Mouse (Mus musculus): ENCODE data around the gene Clec12b.

GRCm38 (mm10) chr6:129427281-129427680 is 41.6 kb upstream of the Clec12b start:
- no peak for TF ChIP-seq CTCF (IDR thresholded peaks at IDR 0.05; ENCODE audit: extremely low read depth, insufficient read depth, low read length)
- TF ChIP-seq POLR2A (IDR thresholded peaks at IDR 0.05; ENCODE audit: extremely low read depth, insufficient read depth, low read length) = no peak

All from cortical plate, adult 2 months (tissue).